Mouse (Mus musculus) cortical plate, adult 2 months (tissue): ENCODE measurements around the gene Lifr.

Experiments
- CTCF ChIP-seq: fragments of 200-500 bp; IDR thresholded peaks from 2 replicates; pipeline ENCODE4 v1.5.1; 2011; ENCODE audit warnings: mild to moderate bottlenecking, control low read depth, low read length; ENCODE audit not compliant: insufficient read depth; ENCODE audit errors: extremely low read depth
- POLR2A ChIP-seq: fragments of 200-500 bp; IDR thresholded peaks from 2 replicates; pipeline ENCODE4 v1.6.1; 2011; ENCODE audit warnings: mild to moderate bottlenecking, low read length, control low read depth; ENCODE audit not compliant: insufficient read depth; ENCODE audit errors: extremely low read depth

DNA sequence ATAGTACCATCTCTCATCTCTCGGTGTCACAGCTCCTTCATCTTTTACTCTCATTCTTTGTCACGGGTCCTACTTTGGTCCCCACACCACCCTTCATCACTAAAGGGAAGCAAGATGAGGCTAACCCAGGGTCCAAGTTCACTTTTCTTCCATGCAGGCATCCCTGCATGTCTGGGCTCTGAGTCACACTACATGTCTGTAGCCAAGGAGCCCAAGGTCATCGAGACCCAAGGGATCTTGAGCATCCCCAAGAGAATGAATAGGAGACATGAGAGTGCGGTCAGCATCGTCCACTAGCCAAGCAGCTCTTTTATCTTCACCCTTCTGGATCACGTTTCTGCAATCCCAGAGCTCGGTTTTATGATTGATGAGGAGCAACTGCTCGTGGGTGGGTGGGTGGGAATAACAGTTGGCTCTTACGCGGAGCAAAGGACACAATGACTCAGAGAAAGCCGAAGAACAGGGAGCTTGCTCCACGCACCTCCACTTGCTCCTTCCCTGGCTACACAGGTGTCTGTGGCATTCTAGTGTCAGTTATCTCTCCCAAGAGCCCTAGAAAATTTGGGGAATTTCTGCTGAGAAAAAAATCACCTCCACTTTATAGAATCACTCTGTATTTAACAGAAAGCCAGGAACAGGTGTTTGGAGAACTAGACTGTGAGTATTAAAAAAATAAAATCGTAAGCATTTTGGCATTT is 143.1 kb downstream of the Lifr start:
- no peak for TF ChIP-seq CTCF
- TF ChIP-seq POLR2A = no peak
